Mouse (Mus musculus): ENCODE data around the gene Eif4a1. TPM values are rescaled to one million over a fixed set of nuclear protein-coding genes. Genes with fewer than 3 reads are reported as not detected.

Gene Eif4a1
- polyA plus RNA-seq, 1 experiment from 2014 or later: 1,177 TPM

- ATAC-seq (no peak), DNase-seq (ENCODE audit: low spot score) (no peak)
- no peaks in the 10 kb centered on the region for H3K9me3 ChIP-seq (replicated peaks; ENCODE audit: control insufficient read depth, low read length)
- no peak overlapping the region for H3K27ac ChIP-seq (ENCODE audit: low read depth, low read length)
- H3K4me1 ChIP-seq (ENCODE audit: control insufficient read depth, insufficient read depth, low read length): peaks cover 25% of the 10 kb centered on the region
- H3K27me3 ChIP-seq (replicated peaks; ENCODE audit: control insufficient read depth, insufficient read depth, low read length): no peaks in the 10 kb centered on the region
- peaks cover 10% of the 10 kb centered on the region for H3K36me3 ChIP-seq (ENCODE audit: control insufficient read depth, insufficient read depth, low read length)
- no peak overlapping the region for H3K4me2 ChIP-seq (ENCODE audit: low read length)
- no peak overlapping the region for H3K4me3 ChIP-seq (ENCODE audit: low read depth, low read length)
- 80% methylated on average over 12 of the region's 12 CpGs for WGBS
- H3K9ac ChIP-seq (ENCODE audit: low read length): no peak overlapping the region
These were observed 12.0 kb upstream of the Eif4a1 start for GRCm38 (mm10) chr11:69684128-69684745.

DNA sequence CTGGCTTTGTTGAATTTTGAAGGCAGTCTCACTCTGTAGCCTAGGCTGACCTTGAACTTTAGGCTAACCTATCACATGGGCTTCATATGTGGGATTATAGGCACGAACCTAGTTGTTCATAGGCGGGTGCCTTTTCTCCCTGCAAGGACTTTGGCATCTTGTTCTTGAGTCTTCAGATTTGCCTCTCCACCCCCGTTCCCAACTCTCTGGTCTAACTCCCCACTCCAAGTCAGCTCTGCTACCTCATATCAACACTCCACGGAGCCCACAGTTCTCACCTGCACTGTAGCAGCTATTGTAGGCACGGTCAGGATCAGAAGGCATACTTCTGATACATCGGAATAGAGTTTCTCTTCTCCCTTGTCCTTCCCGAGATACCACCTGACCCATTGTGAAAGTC lies 11.4 kb upstream of the Eif4a1 start:
- Histone ChIP-seq H3K27me3 (replicated peaks; ENCODE audit: control insufficient read depth, insufficient read depth, low read length) (no peaks in the 10 kb centered on the region), H3K4me3 (ENCODE audit: low read depth, low read length) (no peak overlapping the region), H3K4me2 (ENCODE audit: low read length) (peak overlapping the region; percentile 97; the same call in 1 of the 2 replicates), H3K27ac (ENCODE audit: low read depth, low read length) (peak overlapping the region; percentile 93; the same call in 1 of the 2 replicates), H3K9ac (ENCODE audit: low read length) (no peak overlapping the region), H3K4me1 (ENCODE audit: control insufficient read depth, insufficient read depth, low read length) (peaks cover 25% of the 10 kb centered on the region), H3K36me3 (ENCODE audit: control insufficient read depth, insufficient read depth, low read length) (peaks cover 14% of the 10 kb centered on the region), H3K9me3 (replicated peaks; ENCODE audit: control insufficient read depth, low read length) (no peaks in the 10 kb centered on the region)
- no peak for DNase-seq (ENCODE audit: low spot score)
- no peak for ATAC-seq
- 84% methylated on average over 7 of the region's 7 CpGs for WGBS

GRCm38 (mm10) chr11:69682840-69683533 lies 10.8 kb upstream of the Eif4a1 start:
- peak; percentile 96 for DNase-seq (ENCODE audit: low spot score)
- Histone ChIP-seq H3K36me3 (ENCODE audit: control insufficient read depth, insufficient read depth, low read length) (peaks cover 20% of the 10 kb centered on the region), H3K9ac (ENCODE audit: low read length) (peak overlapping the region; percentile 57), H3K4me1 (ENCODE audit: control insufficient read depth, insufficient read depth, low read length) (peaks cover 25% of the 10 kb centered on the region), H3K4me2 (ENCODE audit: low read length) (peak overlapping the region; percentile 97), H3K27me3 (replicated peaks; ENCODE audit: control insufficient read depth, insufficient read depth, low read length) (no peaks in the 10 kb centered on the region), H3K9me3 (replicated peaks; ENCODE audit: control insufficient read depth, low read length) (no peaks in the 10 kb centered on the region), H3K4me3 (ENCODE audit: low read depth, low read length) (no peak overlapping the region), H3K27ac (ENCODE audit: low read depth, low read length) (peak overlapping the region; percentile 93)
- ATAC-seq: peak; percentile 46
- 22% methylated on average over 12 of the region's 12 CpGs for WGBS

- H3K27ac ChIP-seq (ENCODE audit: low read depth, low read length): peak overlapping the region; percentile 93
- peaks cover 26% of the 10 kb centered on the region for H3K36me3 ChIP-seq (ENCODE audit: control insufficient read depth, insufficient read depth, low read length)
- H3K4me1 ChIP-seq (ENCODE audit: control insufficient read depth, insufficient read depth, low read length): peaks cover 25% of the 10 kb centered on the region
- peak overlapping the region; percentile 63 for H3K4me3 ChIP-seq (ENCODE audit: low read depth, low read length)
- WGBS: 26% methylated on average over 24 of the region's 24 CpGs
- no peaks in the 10 kb centered on the region for H3K9me3 ChIP-seq (replicated peaks; ENCODE audit: control insufficient read depth, low read length)
- ATAC-seq (peak; percentile 21), DNase-seq (ENCODE audit: low spot score) (no peak)
- no peaks in the 10 kb centered on the region for H3K27me3 ChIP-seq (replicated peaks; ENCODE audit: control insufficient read depth, insufficient read depth, low read length)
- H3K9ac ChIP-seq (ENCODE audit: low read length): peak overlapping the region; percentile 64
- H3K4me2 ChIP-seq (ENCODE audit: low read length): peak overlapping the region; percentile 97
These were observed 10.1 kb upstream of the Eif4a1 start for GRCm38 (mm10) chr11:69682209-69682839.

DNA sequence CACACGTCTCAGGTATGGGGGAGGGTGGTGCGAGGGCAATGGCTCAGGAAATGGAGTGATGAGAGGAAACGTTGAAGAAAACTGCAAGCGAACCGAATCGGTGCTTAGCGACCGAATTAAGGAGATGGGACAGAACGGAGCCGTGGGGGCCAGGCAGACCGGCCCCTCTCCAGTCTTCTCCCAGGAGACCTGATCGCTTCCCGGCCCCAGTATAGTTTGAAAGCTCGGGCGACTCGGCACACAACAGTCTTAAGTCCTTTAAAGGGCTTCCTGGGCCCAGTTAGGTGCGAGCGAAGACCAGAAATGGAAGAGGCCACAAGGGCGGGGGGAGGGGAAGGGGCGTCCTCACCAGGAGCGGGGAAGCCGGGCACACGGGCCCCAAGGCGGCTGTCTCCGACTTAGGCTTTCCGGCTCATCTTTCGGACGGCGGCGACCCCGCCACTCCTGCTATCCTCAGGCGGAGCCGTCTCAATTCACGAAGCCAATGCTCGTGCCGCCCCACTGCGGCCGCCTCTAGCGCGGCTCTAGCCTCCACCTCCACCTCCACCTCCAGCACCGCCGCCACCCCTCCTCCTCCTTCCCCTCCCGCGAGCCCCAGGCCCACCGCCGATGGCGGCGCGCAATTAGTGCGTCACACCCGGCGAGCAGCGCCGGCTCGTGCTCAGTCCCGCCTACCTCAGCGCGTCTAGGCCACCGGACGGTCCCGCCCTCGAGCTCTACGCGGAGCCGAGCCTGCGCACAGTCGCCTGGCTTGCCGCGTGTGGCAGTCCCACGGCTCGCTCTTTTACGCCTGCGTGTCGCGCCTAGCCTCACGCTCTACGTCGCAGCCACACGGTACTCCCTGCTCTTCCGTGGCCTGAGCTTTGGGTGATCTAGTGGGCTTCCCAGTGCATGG lies 9.3 kb upstream of the Eif4a1 start, which contains the start of gene Senp3:
Gene Senp3 (minus strand): TSS at position 771 of the 895 bp plus-strand sequence.
- H3K4me1 ChIP-seq (ENCODE audit: control insufficient read depth, insufficient read depth, low read length): peaks cover 25% of the 10 kb centered on the region

DNA sequence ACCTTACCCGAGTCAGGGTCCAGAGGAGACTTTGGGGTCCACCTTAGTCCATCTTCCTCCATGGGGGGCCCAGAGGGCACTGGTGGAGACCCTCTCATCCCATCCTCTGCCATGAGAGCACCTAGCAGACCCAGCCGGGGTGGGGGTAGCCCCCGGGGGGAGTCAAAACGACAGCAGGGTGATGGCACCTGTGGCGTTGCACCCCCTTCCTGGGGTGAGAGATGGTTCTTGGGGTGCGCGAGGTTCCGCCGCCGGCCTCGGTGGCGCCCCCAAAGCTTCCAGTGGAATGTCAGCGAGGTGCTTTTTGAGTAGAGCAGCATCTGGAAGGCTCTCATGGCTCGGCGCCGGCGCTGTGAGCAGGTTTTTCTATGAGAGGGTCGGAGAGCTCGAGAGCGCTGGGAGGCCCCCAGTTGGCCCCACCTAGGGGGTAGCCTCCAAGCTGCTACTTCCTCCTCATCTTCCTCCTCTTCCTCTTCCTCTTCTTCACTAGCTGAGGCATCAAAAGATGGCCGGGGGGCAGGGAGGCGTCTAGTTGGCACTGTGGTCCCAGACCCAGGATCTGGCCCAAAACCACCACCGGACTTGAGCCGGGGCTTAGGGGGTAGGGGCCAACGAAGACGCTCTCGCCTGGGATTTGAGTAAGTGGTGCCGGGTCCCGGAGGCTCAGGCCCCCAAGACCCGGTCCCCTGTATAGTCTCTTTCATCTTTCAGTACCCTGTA lies 8.1 kb upstream of the Eif4a1 start:
- no peaks in the 10 kb centered on the region for H3K27me3 ChIP-seq (replicated peaks; ENCODE audit: control insufficient read depth, insufficient read depth, low read length)
- WGBS: 93% methylated on average over 30 of the region's 30 CpGs
- peak overlapping the region; percentile 97 for H3K4me2 ChIP-seq (ENCODE audit: low read length)
- peak overlapping the region; percentile 79; the same call in 1 of the 2 replicates for H3K9ac ChIP-seq (ENCODE audit: low read length)
- peak overlapping the region; percentile 63 for H3K4me3 ChIP-seq (ENCODE audit: low read depth, low read length)
- DNase-seq (ENCODE audit: low spot score) (no peak), ATAC-seq (no peak)
- H3K9me3 ChIP-seq (replicated peaks; ENCODE audit: control insufficient read depth, low read length): no peaks in the 10 kb centered on the region
- H3K4me1 ChIP-seq (ENCODE audit: control insufficient read depth, insufficient read depth, low read length): peaks cover 15% of the 10 kb centered on the region
- no peak overlapping the region for H3K27ac ChIP-seq (ENCODE audit: low read depth, low read length)
- H3K36me3 ChIP-seq (ENCODE audit: control insufficient read depth, insufficient read depth, low read length): peaks cover 47% of the 10 kb centered on the region

More for the DNA sequence above, 9.3 kb upstream of the Eif4a1 start, which contains the start of gene Senp3:
- Histone ChIP-seq H3K4me3 (ENCODE audit: low read depth, low read length) (peak within 1 kb of the TSS; percentile 63), H3K27me3 (replicated peaks; ENCODE audit: control insufficient read depth, insufficient read depth, low read length) (no peaks in the 10 kb centered on the region), H3K9me3 (replicated peaks; ENCODE audit: control insufficient read depth, low read length) (no peaks in the 10 kb centered on the region), H3K9ac (ENCODE audit: low read length) (peak within 1 kb of the TSS; percentile 79), H3K4me2 (ENCODE audit: low read length) (peak within 1 kb of the TSS; percentile 97), H3K36me3 (ENCODE audit: control insufficient read depth, insufficient read depth, low read length) (peaks cover 34% of the 10 kb centered on the region), H3K27ac (ENCODE audit: low read depth, low read length) (peak within 1 kb of the TSS; percentile 93)
- under 1% methylated on average over 72 of the region's 80 CpGs for WGBS
- ATAC-seq (peak; percentile 98), DNase-seq (ENCODE audit: low spot score) (peak; percentile 99)

DNA sequence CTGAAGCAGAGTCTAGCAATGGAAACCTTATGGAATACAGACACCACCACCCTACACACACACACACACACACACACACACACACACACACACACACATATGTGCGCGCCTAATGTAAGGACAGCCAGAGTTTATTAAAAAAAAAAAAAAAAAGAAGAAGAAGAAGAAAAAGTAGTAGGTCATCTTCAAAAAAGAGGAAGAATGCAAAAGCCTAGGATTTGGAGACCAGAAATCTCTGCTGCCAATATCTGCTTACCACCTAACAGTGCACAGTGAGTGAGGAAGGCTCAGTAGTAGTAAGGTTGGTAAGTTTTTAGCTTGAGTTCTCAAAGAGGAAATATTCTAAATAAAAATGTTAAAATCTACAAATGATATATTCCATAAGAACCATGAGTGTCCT lies 6.9 kb upstream of the Eif4a1 start:
- no peak overlapping the region for H3K9ac ChIP-seq (ENCODE audit: low read length)
- 97% methylated on average over 2 of the region's 2 CpGs for WGBS
- H3K27ac ChIP-seq (ENCODE audit: low read depth, low read length): no peak overlapping the region
- no peak overlapping the region for H3K4me3 ChIP-seq (ENCODE audit: low read depth, low read length)
- no peaks in the 10 kb centered on the region for H3K9me3 ChIP-seq (replicated peaks; ENCODE audit: control insufficient read depth, low read length)
- no peaks in the 10 kb centered on the region for H3K27me3 ChIP-seq (replicated peaks; ENCODE audit: control insufficient read depth, insufficient read depth, low read length)
- ATAC-seq: no peak
- no peak overlapping the region for H3K4me2 ChIP-seq (ENCODE audit: low read length)
- peaks cover 58% of the 10 kb centered on the region for H3K36me3 ChIP-seq (ENCODE audit: control insufficient read depth, insufficient read depth, low read length)
- H3K4me1 ChIP-seq (ENCODE audit: control insufficient read depth, insufficient read depth, low read length): peaks cover 15% of the 10 kb centered on the region
- DNase-seq (ENCODE audit: low spot score): no peak

DNA sequence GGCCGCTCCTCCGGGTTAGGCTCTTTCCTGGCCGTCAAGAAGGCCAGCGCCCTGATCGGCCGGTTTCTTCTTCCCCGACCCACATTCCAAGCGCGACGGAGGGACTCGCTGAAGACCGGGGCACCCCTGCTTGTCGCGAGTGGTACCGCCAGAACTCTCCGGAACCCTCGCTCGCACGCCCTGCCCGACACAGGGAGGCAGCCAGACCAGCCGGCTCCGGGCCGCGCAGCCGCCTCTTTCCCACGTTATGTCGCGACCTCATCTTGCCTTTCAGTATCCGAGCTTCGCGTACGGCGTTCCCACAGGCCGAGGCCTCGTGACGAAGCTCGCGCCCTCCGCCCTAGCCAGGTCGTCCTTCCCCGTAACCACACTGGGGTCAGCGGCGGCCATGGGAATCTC lies 498 bp downstream of the Eif4a1 start:
- Histone ChIP-seq H3K4me1 (ENCODE audit: control insufficient read depth, insufficient read depth, low read length) (peaks cover 16% of the 10 kb centered on the region), H3K27me3 (replicated peaks; ENCODE audit: control insufficient read depth, insufficient read depth, low read length) (no peaks in the 10 kb centered on the region), H3K27ac (ENCODE audit: low read depth, low read length) (peak overlapping the region; percentile 97), H3K4me2 (ENCODE audit: low read length) (peak overlapping the region; percentile 94), H3K9ac (ENCODE audit: low read length) (peak overlapping the region; percentile 100), H3K9me3 (replicated peaks; ENCODE audit: control insufficient read depth, low read length) (no peaks in the 10 kb centered on the region), H3K4me3 (ENCODE audit: low read depth, low read length) (peak overlapping the region; percentile 100), H3K36me3 (ENCODE audit: control insufficient read depth, insufficient read depth, low read length) (peaks cover 77% of the 10 kb centered on the region)
- WGBS: under 1% methylated on average over 43 of the region's 43 CpGs
- DNase-seq (ENCODE audit: low spot score) (no peak), ATAC-seq (peak; percentile 10; the same call in 1 of the 2 replicates)

Data from forebrain, embryonic 14.5 days (tissue).